Mouse (Mus musculus) testis, postnatal 14 days (tissue): ENCODE measurements at regions not wholly inside any gene's neighbourhood (a gene's known extent, or its start where the extent isn't known, plus 50 kb on each side); places are given as distances from the start of the nearest gene placed in this dataset.

Source experiments
- DNase-seq: peaks from one replicate; pipeline ENCODE4 v3.0.0; 2021; ENCODE audit warnings: low spot score

DNA sequence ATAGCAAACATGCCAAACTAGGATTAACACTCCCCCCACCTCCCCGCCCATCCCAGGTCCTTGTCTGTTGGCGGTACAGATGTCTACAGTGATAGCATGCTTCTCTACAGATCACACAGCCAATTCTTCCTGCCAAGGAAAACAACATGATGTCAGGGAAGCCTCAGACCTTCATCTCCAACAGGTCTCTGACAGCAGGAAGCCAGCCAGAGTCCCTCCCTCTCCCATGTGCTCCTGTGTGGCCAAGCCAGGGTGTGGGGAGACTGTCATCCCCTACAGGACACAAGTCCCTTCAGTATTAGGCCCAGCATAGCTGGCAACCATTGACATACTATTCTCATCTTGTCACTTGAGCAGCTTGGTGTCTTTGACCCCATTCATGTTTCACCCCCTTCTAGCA lies 568.8 kb upstream of the Arid1b start:
- DNase-seq, result no peak

DNA sequence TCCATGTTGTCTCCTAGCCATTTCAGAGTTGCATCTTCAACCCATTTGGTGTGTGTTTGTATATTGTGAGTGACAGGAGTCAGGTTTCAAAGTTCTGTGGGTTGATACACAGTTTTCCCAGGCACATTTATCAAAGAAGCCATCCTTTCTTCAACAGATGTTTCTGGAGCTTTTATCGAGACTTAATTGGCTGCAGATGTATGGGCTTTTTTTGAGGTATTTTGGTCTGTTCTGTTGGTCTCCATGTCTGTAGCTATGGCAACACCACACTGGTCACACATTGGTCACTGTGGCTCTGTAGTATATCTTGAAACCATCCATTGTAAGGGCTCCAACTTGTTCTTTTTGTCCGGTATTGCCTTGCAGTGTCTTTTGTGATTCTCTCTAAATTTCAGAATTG lies 565.1 kb upstream of the Arid1b start:
- no peak for DNase-seq

- DNase-seq, result no peak
Observed at GRCm38 (mm10) chr17:4445606-4446005, 548.5 kb upstream of the Arid1b start.

GRCm38 (mm10) chr17:4457491-4457890 lies 536.6 kb upstream of the Arid1b start:
- DNase-seq, result no peak

GRCm38 (mm10) chr17:4461541-4461940 lies 532.6 kb upstream of the Arid1b start:
- no peak for DNase-seq

- no peak for DNase-seq
Observed at GRCm38 (mm10) chr17:4464286-4464880, 529.7 kb upstream of the Arid1b start.

GRCm38 (mm10) chr17:4465741-4466140 lies 528.4 kb upstream of the Arid1b start:
- DNase-seq, result no peak

DNA sequence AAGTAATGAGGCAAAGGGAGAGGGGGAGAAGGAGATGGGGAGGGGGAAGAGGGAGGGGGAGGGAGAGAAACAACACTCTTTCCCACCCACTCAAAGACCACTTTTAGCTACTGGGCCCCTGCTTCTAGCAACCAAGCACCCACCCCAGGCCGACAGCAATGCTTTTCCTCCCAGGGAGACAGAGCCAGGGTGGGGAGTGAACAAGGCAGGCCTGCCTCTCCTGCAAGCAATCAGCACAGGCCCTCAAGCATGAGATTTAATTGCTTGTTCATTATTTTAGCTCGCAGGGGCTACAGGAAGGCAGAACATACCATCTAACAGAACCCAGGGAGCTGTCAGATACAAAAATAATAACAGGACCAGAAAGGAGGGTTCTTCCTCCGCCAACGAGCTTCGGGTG lies 521.7 kb upstream of the Arid1b start:
- no peak for DNase-seq

DNA sequence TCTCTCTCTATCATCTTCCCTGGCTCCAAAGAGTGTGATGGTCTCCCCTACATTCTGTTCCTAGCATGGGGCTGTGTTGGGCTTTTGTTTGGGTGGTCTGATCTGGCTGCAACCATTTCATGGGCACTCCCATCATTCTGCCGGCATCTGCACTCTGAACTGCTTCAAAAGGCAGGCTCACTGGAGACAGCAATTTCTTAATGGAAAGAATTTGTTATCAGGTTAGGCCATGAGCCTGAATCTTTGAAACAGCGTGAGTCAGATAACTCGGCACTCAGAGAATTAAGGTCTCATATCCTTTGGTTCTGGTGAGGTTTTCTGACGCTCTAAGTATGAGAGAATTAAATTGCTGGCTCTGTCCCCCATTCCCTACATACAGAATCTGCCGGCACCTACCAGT lies 519.8 kb upstream of the Arid1b start:
- DNase-seq, result no peak

GRCm38 (mm10) chr17:4475665-4476064 lies 518.5 kb upstream of the Arid1b start:
- DNase-seq, result no peak

DNA sequence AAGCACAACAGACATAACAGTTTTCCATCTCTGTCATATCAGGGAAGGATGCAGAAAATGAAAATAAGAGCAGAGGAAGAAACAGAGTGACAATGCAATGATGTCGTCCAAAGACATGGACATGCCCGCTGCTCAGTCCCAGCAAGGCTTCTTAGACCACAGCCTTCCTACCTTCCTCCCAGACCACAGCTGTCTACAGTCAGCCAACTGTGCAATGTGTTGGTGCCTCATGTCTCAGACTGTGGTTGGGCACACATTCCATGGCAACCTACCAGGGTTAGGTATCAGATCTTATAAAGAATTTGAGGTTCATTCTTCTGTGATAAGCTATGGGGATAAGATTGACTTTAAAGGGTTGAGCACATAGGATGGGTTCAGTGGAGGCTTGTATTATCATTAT lies 499.7 kb upstream of the Arid1b start:
- DNase-seq, result no peak

- no peak for DNase-seq
Observed at GRCm38 (mm10) chr17:4500504-4500903, 493.6 kb upstream of the Arid1b start.

- no peak for DNase-seq
Observed at GRCm38 (mm10) chr17:4501029-4501428, 493.1 kb upstream of the Arid1b start.

DNA sequence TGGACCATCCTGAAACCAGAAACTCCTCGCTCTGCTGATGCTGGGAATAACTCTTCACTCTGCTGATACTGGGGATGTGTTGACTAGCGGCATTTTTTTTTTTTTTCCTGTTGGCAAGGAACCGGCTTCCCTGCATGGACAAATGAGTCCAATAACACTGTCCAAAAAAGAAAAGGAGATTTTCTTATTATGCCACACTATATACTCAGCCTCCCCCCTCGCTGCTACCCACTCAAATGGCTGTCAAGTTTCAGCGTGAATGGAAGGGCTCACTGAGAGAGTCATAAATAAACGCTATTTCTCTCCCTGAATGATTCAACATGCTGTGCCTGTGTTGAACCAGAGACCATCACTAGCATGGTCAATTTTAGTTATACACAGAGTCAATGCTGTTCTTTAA lies 489.2 kb upstream of the Arid1b start:
- no peak for DNase-seq

DNA sequence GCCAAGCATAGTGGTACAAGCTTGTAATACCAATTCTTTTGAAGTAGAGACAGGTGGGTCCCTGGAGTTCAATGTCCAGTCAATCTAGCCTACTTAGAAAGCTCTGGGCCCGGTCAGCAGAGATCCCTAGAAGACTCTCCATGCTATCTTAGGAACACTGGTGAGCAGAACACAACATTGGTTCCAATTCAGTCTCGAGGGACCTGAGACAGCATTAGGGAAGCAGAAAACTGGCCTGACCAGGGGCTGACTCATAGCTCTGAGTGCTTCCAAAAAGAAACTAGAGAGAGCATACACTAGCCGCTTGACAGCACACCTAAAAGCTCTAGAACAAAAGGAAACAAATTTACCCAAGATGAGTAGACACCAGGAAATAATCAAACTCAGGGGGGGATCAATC lies 484.6 kb upstream of the Arid1b start:
- DNase-seq, result no peak

- DNase-seq, result no peak
Observed at GRCm38 (mm10) chr17:4516141-4516540, 478.0 kb upstream of the Arid1b start.

GRCm38 (mm10) chr17:4516846-4517245 lies 477.3 kb upstream of the Arid1b start:
- DNase-seq, result no peak

DNA sequence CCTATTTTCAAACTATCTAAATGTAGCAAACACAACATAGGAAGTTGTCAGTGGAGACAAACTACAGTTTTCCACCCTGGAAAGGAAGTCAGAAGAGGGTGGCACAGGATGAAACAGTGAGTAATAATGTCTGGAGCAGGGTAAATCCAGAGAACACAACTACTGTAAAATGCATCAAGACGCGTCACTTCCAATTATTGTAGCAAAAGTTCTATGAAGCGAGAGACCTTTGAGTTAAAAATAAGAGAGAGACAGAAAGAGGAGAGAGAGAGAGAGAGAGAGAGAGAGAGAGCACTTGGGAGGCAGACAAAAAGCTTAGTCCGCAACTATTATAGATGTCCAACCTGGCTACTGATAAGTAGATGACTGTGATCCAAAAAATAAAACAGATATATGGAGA lies 473.1 kb upstream of the Arid1b start:
- DNase-seq, result no peak

- DNase-seq, result no peak
Observed at GRCm38 (mm10) chr17:4526466-4526865, 467.7 kb upstream of the Arid1b start.

DNA sequence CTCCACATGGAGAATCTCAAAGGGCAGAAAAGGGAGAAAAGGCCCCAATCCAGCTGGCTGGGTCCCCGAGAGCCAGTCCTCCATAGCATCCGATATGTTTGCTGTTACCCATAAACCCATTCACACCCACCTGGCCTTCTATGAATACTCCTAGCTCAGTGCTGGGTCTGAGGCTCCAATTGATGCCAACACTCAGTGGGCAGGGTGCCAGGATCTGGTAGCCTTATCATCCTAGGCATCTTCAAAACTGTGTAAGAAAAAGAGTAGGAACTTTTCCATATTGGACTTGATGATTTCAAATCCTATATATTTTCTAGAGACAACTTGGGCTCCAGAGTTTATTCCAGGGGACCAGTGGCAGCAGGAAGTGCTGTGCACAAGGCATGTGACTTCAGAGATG lies 462.0 kb upstream of the Arid1b start:
- DNase-seq, result no peak

GRCm38 (mm10) chr17:4540435-4540834 lies 453.7 kb upstream of the Arid1b start:
- no peak for DNase-seq

DNA sequence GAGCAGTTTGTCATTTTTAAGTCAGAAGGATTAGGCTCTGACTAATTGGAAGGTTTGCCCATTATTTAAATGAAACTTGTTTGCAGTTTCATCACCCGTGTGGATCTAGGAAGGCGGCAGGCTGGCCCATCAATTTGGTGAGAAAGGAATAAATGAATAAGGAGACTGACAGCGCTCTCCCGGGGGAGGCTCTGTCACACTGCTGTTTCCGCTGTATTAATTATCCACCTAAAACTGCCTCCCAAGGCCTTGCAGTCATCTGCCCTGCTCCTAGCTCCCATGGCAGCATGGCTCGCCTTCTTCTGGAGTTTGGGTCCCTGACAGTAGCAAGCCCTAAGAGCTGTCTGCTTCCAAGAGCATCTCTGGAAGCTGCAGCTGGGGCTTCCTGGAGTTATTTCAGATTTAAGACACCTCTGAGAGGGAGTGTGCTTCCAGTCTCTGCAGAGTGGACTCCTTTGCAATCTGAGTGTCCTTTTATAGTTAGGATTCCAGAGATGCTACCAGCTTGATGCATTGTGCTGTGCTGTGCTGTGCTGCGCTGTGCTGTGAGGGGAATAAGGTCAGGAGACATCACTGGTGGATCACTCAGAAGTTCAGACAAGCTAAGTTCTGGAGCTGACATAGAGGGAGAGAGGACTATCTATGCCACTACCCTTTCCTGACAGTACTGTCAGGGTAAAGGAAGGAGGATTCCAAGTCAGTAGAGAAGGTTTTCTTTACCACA lies 452.9 kb upstream of the Arid1b start:
- no peak for DNase-seq

DNA sequence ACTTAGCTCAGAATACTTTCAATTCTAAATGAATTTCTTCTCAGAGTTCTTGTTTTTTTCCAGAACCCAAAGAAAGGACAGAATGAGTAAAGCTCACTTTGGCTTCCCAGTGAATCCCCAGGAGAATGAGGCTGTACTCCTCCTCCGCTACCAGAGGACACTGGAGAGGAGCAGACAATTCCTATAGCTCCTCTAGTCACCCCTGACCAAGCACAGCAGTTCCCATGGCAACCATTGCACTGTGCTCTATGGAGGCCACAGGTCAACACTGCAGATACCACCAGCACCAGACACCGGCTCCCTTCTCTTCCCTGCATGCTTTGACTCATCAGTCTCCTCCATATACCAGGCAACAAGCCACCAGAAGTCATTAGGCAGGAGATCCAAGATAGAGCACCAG lies 447.6 kb upstream of the Arid1b start:
- DNase-seq, result no peak

DNA sequence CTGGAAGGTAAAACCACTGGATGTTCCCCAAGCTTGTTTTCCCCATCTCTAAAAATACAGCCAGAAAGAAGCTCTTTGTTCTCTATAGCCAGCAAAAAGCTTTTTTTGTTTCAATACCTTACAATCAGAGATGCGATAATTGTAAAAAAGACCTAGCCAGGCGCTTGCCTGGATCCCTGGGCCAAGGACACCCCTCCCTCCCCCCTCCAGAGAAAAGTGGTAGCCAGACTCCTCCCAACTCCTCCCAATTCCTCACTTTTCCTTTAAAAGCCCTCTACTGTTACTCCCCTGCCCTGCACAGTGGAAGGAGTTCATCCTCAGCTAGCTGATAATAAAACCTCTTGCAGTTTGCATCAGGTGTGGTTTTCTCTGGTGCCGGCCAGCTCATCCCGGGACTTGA lies 441.1 kb upstream of the Arid1b start:
- peak; percentile 66 for DNase-seq
